Mouse (Mus musculus) urinary bladder, postnatal 36 days (tissue): ENCODE data around the gene Rb1.
A peak's percentile ranks its signal among the peaks of the same experiment; 100 is the strongest.

Experiments
- DNase-seq, 2 experiments: peaks; one replicate each; pipeline ENCODE4 v3.0.0; 2022; ENCODE audit warnings: low spot score in 2 of 2, mixed read lengths in 1 of 2

The Rb1 gene

DNA sequence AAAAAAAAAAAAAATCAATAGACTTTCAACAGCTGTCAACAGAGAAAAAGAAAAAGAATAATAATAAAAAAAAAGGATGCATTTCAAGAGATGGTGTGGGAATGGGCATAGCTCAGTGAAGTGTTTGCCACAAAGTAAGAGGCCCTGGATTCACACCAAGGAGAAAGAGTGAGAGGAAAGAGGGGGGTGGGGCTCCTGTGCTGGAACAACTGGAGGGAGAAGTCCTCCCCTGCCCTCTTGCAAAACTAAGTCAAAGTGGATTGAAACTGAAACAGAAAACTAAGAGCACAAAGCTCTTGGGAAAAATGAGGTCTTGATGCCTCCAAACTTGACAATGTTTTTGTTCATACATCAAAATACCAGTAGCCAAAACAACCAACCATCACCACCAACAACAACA is 116.4 kb downstream of the Rb1 start:
- DNase-seq: peak in 1 of 2 experiments; percentile 47

DNA sequence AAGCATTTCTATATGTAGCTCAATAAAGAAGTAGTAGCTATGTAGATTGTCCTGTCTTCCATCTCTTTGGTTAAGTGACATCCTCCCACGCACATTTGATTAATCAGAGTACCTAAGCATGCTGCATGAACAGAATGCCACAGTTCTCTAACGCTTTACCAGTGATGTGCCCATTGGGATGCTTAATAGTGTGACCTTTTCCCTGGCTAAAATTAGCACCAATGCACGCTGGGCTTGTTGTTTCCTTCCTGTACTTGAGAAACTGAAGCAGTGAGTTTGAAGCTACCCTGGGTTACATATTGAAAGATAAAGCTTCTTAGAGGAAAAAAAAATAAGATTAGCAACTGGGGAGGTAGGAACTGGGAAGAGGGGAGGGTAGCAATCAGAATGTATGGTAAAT is 121.6 kb downstream of the Rb1 start:
- DNase-seq: no peak

DNA sequence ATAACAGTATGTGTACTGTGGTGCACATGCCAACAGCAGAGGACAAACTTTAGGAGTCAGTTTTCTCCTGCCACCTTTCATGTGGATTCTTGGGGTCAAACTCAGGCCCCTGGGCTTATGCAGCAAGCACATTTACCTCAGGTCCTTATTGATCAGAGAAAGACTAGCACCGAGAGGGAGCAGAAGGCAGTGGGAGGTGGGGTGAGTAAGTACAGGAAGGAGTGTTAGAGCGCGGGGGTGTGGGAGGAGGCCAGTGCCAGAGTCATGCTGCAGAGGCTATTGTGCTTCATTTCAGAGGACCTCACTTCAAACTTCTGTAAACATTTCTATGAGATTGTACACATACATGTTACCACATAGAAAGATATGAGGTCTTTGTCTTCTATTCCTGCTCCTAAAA is 124.2 kb downstream of the Rb1 start:
- DNase-seq: no peak

DNA sequence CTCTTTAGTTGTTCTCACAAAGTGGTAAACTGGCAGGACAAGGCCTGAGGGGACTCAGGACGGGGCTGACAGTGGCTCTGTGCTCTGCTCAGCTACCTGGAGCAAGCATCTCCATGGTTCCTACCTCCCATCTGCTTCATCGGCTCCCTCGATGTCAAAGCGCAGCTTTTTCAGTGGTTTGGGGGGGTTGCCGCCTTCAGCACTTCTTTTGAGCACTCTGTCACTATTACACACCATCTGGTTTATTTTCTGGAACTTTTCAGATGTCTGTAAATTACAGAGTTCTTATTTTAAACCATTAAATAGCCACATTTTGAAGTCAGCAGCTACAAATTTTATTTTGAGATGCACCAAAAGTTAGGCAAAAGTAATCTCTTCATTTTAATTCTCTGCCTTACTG is 126.6 kb downstream of the Rb1 start:
- DNase-seq: no peak

DNA sequence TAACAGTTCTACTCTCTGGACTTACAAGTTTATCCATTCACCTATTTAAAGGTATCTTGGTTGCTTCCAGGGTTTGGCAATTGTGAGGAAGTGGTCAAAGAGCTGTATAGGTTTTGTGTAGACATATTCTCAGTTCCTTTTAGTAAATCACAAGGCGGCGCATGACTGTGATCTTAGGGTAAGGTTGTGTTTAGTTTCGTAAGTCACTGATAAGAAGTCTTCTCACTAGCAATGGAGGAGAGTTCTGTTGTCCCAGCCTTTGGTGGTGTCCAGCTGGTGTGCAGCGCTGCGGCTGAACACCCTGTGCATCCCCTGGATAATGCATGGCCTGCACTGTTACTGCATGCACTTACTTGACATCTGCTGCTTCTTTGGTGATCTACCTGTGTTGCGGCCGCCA is 138.7 kb downstream of the Rb1 start:
- DNase-seq: no peak

DNA sequence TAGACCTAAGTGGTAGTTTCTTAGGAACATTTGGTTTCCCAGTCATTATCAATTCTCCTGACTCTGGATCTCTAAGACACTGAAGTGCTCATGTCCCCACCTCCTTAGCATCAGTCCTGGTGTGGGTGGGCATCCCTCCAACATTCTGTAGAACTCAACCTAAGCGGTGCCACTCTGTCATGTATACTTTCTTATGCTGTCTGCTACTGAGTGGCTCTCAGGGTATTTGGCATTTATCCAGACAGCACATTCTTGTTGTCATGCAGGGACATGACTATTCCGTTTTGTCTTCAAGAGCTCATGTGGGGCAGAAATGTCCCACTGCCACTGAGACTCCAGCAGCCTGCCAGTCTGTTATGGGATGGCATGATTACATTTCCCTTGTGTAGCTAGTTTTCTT is 144.5 kb downstream of the Rb1 start:
- no peak for DNase-seq

DNA sequence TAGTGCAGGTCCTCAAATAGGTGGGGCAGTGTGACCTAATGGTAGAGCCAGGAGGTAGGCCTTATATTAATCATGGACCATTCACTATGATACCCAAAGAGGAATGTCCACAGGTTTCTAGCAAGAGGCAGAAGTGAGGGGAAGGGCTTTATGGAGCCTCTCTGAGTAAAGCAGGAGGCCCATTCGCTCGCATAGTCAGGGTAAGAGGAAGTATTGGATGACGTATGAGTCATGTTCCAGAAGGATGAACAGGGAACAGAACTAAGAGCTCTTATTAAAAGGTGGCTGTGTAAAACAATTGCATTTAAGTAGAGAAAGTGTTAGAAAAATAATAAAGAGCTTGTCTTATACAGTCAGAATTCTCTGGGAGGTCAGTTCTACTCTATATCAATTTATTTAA is 145.0 kb downstream of the Rb1 start:
- DNase-seq: no peak

DNA sequence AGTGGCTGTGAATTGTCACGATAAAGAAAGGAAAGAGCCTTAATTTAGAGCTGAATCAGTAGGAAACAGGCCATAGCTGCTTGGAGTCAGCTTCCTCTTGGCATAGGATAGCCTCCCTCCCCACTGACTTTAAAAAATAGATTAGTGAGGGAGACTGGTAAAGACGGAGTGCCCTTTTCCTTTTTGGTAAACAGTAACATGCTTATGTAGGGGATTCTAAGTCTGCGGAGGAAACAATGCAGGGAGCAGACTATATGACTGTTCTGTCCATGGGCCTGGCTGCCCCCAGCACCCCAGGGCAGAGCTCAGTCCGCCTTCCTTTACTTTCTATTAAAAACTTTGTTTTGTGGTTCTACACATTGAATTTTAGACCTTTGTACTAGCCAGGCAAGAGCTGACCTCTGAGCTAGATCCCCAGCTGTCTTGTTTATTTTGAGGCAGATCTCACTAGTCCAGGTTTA is 146.4 kb downstream of the Rb1 start:
- DNase-seq: no peak

DNA sequence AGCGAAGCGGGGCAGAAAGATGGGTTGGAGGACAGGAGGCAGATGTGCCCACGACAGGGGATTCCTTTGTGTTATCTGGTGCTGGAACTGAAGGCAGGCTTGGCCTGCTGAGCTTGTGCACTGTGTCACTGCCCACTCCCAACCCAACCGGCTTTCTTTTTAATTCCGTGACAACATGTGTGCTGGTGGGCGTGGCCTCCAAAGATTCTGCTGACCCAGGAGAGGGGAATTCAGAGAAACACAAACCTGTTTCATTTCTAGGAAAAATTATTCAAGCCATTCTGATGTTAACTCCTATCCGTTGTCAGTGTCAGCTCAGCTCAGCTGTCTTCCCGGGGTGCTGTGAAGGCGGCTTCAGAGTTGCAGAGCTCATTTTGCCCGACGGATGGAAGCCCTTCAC is 147.7 kb downstream of the Rb1 start:
- DNase-seq: no peak

DNA sequence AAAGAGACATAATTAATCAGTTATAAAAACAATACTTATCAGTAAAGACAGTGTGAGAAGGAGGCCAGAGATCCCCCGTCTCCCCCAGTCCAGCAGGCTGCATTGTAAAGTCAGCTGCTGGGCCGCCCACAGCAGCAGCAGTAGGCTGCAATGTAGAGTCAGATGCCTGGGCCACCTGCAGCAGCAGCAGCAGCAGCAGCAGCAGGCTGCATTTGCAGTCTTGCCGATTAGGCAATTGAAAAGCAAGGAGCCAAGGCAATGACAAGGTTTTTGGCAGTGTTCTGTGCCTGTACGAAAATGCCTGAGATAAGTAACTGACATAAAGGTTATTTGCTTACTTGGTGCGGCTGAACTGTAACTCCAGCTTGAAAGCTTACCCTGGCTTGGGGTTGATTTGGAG is 149.4 kb downstream of the Rb1 start:
- DNase-seq: no peak

DNA sequence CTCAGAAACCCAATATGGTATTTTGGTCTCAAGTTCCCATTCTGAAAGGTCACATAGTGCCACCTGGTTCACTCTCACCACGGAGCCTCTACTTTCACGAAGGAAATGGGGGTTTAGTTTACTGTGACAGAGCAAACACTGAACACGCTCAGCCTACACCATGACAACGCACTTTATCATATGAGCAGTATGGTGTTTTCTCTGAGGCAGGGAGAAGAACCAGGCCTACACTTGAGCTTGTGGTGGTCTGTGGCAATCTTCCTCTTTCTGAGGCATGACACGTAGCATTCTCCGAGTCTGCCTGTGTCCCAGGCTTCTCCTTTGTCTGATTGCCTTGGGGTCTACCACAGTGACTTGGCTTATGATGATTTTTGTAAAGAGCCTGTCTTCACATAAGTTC is 149.8 kb downstream of the Rb1 start:
- no peak for DNase-seq

DNA sequence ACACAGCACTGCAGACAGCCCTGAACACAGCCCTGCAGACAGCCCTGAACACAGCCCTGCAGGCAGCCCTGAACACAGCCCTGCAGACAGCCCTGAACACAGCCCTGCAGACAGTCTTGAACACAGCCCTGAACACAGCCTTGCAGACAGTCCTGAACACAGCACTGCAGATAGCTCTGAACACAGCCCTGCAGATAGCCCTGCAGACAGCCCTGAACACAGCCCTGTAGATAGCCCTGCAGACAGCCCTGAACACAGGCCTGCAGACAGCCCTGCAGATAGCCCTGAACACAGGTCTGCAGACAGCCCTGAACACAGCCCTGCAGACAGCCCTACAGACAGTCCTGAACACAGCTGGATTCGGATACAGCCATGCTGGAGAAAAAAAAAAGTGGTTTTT is 150.6 kb downstream of the Rb1 start:
- no peak for DNase-seq

DNA sequence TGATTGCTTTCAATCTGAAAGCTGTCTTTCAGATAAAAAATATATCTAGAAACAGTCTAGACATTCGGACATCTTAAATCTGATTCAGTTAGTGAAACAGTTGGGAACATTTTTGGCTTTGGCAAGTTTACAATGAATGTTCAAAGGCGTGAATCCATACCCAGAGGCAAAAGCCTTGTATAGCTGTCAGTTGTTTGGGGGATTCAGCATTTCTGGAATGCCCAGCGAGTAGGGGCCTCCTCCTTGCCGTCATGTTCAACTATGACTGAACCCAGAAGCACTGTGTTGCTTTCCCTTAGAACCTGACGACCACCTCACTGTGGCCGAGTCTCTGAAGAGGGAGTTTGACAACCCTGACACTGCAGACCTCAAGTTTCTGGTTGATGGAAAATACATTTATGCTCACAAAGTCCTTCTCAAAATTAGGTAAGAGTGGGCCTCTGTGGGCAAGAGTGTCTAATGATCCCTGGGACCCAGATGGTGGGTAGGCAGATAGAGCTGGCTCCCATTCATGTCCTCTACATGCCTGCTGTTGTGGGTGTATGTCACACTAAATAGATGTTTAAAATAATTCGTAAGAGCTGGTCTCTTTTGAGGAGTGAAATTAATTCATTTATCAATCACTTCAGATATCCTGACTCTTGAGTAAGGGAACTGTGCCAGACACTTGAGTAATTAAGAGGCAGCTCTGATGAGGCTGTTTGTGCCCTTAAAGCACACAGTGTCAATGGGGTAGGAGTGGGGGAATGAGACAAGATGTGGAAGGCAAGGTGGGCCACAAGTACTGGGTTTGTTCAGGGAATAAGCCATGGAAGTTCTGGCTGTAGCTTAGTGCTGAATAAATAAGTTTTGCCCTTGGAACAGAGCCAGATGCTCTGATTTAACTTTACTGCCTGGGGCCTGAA is 151.3 kb downstream of the Rb1 start:
- no peak for DNase-seq

DNA sequence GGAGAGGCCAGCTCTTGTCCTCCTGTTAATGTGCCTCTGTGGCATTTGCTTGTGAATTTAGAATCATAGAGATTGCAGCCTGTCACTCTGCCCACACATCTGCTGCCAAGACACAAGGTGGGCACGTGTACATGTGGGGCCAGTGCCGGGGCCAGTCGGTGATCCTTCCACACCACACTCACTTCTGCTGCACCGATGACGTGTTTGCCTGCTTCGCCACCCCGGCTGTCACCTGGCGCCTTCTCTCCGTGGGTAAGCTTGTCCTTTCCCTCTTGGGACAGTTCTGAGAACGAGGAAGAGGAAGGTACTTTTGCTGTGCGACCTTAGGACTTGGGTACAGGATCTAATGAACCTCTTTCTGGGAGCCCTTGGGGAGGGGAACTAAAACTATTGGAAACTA is 152.0 kb downstream of the Rb1 start:
- no peak for DNase-seq

DNA sequence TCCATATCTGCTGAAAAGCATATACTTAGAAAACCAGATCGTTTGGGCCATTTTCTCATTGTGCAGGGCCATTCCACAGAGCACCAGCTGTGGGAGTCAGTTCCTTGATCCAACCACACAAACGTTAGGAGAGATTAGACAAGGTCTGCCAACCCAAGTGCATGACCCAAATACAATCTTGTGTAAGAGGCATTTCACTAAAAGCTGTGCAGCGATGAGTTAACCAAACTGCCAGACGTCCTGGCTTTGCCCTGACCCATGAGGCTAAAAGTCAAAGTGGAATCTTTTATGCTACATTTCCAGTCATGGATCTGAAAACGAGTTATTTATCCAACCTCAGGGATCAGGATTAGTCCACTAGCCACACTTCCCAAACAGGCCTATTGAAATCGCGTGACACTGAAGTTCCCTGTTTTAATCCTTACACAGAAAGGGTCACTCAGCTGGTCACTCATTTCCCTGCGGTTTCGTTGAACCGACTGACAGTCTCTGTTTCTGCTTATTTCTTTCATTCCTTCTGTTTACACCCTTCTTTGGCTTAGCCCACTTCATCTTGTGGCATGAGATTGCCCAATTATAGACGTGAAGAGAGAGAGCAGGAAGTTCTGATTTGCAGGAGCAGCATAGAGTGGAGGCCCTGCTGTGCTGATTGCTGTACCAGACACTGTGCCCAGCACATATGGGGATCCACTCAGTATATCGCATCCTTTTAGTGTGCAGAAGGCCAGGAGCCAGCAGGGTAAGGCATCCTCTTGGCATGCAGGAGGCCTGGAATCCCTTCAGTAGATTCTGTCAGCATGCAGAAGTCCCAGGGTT is 153.2 kb downstream of the Rb1 start:
- no peak for DNase-seq

DNA sequence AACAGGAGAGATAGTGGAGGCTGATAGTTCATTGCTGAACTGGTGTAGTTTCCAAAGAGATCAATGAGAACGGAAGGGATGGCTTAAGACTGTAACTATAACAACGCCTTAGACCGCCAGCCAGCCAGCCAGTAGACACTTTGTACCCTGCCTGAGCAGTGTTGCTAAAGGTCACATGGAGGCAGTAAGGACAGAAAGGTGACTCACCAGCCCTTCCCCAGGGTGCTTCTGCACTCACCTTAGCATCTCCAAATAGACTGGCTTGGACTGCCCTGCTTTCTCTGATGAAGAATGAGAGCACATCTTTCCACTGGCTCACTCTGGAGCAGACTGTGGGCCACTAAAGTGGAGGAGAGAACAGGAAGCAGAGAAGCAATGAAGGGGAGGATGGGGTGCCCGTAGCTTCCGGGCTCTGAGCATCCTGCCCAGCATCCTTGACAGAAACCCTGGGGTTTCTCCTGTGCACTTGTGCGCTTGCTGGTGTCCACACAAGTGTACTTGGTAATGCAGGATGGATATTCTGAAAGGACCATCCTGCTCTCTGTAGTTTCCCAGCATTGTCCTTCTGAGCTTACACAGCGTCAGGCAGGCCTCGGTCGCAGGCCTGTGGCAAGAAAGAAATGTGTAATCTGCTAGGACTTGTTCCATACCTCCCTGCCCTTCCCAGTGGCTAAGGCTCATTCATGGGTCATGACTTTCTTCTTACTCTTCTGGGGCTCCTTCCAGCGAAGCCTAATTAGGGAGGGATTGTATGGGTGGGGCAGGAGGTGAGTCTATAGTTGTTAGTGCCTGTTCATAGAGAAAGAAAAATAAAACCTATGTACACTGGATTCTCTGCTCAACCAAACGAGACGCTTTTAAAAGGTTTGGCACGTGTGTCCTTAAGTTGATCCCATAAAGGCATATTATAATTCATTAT is 155.4 kb downstream of the Rb1 start:
- no peak for DNase-seq

DNA sequence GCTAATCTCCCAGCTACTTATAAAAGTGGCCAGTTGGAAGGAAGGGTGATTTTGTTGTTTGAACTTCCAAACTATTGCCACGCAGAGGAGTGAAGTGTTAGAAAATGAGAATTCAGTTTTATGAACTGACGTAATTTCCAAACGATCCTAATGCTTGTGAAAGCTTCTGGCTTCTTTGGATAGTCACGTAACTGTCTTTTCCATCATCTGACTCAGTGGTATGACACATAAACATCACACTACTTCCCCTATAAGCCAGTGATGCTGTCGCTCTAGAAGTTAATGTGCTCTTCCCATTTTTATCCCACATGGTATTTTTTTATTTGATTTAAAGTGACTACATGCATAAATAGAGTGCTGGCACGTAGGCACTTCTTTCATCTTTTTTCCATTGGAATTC is 157.0 kb downstream of the Rb1 start:
- DNase-seq: no peak

DNA sequence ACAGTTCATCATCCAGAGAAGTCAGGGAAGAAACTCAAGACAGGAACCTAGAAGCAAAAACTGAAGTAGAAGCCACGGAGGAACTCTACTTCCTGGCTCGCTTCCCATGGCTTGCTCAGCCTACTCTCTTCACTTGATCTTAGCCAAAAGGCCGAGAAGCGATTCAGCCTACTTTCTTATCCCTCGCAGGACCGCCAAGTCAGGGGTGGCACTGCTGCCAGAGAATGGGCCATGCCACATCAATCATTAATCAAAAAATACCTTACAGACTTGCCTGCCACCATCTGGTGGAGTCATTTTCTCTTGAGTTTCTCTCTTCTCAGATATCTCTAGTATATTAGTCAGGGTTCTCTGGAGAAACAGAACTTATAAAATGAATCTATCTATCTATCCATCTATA is 160.5 kb downstream of the Rb1 start:
- DNase-seq: no peak

DNA sequence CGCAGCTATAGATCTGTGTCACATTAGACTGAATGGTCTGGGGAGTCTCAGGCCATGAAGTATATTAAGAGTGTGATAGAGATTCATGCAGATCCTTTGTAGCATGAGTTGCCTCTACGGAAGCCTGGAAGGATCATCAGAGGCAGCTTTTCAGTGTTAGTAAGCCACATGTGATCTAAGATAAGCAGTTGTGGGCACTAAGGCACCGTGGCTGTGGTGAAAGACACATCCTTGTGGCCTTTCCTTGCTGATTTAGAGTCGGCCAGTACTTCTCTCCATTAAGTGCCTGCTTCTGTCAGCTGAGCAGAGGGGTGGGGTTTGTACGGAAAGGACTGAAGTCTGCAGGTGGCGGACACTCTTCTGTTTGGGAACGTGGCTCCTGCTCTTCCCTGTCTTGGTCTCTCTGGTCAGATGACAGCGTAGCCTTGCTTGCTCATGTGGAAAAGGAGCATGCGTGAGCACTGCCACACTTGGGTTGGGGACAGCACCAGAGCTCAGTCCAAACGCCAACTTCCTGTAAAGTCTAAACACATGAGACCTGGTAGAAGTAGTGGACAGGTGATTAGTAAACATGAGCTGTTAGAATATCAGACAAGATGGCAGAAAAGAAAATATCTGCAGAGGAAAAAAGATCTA is 162.1 kb downstream of the Rb1 start:
- DNase-seq: no peak

DNA sequence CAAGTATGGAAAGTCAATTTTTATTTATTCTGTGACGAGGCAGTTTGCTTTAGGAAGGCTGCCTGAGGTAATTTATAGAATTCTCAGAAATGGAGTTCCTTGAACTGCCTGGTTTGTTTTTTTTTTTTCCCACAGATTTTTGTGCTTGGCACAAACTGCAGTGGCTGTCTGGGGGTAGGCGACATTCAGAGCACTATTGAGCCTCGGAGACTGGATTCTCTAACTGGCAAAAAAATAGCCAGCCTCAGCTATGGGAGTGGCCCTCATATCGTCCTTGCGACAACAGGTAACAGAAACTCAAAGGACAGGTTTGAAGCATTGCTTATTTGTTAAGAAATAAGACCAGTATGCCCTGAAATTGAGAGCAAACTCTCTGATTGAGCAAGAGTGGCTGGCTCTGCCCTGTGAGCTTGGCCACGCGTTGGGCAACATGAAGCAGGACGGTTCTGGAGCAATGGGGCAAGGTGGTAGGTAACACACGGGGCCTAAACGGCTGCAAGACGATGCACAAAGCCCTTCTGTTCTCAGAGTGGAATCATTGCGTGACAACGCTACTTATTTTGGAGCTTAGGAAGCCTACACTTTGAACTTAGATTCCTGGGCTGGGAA is 163.3 kb downstream of the Rb1 start:
- DNase-seq: no peak

DNA sequence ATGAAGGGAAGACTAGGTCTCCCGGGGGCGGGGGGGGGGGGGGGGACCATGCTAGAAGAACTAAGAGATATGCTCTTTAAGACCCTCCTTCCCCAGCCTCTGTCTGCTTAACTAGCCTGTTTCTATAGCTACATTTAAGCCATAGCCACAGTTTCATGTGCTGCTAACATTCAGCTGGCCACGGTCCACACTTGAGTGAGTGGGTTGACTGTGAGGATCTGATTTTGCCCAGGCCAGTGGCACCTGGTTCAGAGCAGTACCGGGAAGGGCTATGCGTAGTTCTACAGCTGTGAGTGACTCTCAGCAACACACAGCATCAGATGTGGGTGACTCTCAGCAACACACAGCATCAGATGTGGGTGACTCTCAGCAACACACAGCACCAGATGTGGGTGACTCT is 164.3 kb downstream of the Rb1 start:
- no peak for DNase-seq
